Mouse (Mus musculus): ENCODE data around the gene Ppip5k2.

Gene Ppip5k2

GRCm38 (mm10) chr1:97659405-97659804 is 110.8 kb downstream of the Ppip5k2 start:
- no peak for DNase-seq

DNA sequence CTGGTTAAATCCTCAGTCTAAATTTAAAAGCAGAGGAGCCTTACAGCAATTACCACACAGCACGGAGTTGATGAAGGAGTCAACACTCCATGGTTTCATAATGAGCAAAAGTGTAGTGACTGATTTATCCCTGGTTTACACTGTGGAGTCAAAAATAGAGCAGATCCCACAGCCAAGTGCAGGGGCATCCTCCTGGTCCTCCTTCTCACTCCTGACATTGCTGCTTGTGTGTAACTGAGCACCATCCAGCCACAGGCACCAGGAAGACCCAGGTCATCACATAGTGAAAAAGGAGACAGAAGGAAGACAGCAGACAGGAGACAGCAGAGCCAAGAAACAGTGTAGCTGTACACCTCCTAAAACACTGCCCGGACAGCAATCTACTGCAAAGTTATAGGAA is 112.4 kb downstream of the Ppip5k2 start:
- no peak for DNase-seq

DNA sequence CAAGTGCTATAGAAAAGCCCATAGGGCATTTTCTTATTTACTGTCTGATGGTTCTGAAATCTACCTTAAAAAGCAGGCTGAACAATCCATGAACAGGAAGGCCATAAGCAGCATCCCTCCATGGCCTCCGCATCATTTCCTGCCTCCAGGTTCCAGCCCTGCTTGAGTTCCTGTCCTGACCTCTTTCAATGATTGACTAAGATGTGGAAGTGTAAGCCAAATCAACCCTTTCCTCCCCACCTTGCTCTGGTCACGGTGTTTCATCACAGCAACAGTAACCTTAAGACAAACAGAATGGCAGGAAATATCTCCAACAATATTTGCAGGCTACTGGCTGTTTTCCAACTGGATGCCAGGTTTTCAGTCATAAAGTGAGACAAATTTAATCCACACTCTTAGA is 113.0 kb downstream of the Ppip5k2 start:
- peak in 1 of 2 experiments; percentile 16 for DNase-seq

Measured in lung, postnatal 4 days (tissue).